Mouse (Mus musculus) liver, embryonic 14.5 days (tissue): ENCODE measurements around the gene Zfp933. TPM values are rescaled to one million over a fixed set of nuclear protein-coding genes. Genes with fewer than 3 reads are reported as not detected.
"Not testable (repeated sequence)": the region's sequence is repeated elsewhere in the genome, so short reads cannot be mapped to it uniquely, and the experiment has no call there.

Experiments used
- ATAC-seq: fragments of 200-750 bp; cut with Nextera tagmentation; 2 replicates; pipeline ENCODE4 v1.8.0; 2017; ENCODE audit warnings: moderate number of reproducible peaks, mild to moderate bottlenecking, moderate library complexity; ENCODE audit not compliant: insufficient read depth
- DNase-seq, 3 experiments: peaks; one replicate each; pipeline ENCODE4 v3.0.0-alpha.2; 2012 to 2013; ENCODE audit warnings: low read depth in 3 of 3, low spot score in 3 of 3
- H3K27ac ChIP-seq: fragments of 300-500 bp; sonication (generic); 2 replicates; pipeline ENCODE4 v1.5.1; 2014; ENCODE audit warnings: moderate library complexity, mild to moderate bottlenecking, control low read depth, inconsistent platforms
- H3K27me3 ChIP-seq: fragments of 300-500 bp; sonication (generic); 2 replicates; pipeline ENCODE4 v1.6.1; 2014; ENCODE audit warnings: mild to moderate bottlenecking, low read length, moderate library complexity; ENCODE audit not compliant: control insufficient read depth, insufficient read depth
- H3K36me3 ChIP-seq: fragments of 300-500 bp; sonication (generic); replicated peaks from 2 replicates; pipeline ENCODE4 v1.6.1; 2014; ENCODE audit warnings: low read depth; ENCODE audit not compliant: control insufficient read depth, insufficient read depth
- H3K4me1 ChIP-seq, 2 experiments: fragments of 200-500 bp in 1 of 2; fragments of 300-500 bp in 1 of 2; sonication (generic) in 1 of 2; replicated peaks; 2 replicates each; pipeline ENCODE4 v1.6.1; 2012 to 2014; ENCODE audit warnings: antibody characterized with exemption in 1 of 2, inconsistent platforms in 1 of 2, low read length in 1 of 2; ENCODE audit not compliant: control insufficient read depth in 2 of 2, insufficient read depth in 2 of 2
- H3K4me2 ChIP-seq: fragments of 300-500 bp; sonication (generic); 2 replicates; pipeline ENCODE4 v1.6.1; 2014; ENCODE audit warnings: low read depth, mild to moderate bottlenecking, control low read depth, moderate library complexity
- H3K4me3 ChIP-seq, 2 experiments: fragments of 200-500 bp in 1 of 2; fragments of 300-500 bp in 1 of 2; sonication (generic) in 1 of 2; 2 replicates each; pipeline ENCODE4 v1.5.1; 2012 to 2014; ENCODE audit warnings: low read depth in 2 of 2, low read length in 2 of 2, mild to moderate bottlenecking in 2 of 2, control low read depth in 1 of 2, inconsistent platforms in 1 of 2, moderate library complexity in 1 of 2; ENCODE audit not compliant: insufficient read depth in 1 of 2
- H3K9ac ChIP-seq: fragments of 300-500 bp; sonication (generic); replicated peaks from 2 replicates; pipeline ENCODE4 v1.6.1; 2014; ENCODE audit warnings: mild to moderate bottlenecking, control low read depth, moderate library complexity
- H3K9me3 ChIP-seq: fragments of 300-500 bp; sonication (generic); 2 replicates; pipeline ENCODE4 v1.6.1; 2016; ENCODE audit warnings: low read length, mixed read lengths; ENCODE audit not compliant: control insufficient read depth
- CTCF ChIP-seq: IDR thresholded peaks from 2 replicates; pipeline ENCODE4 v1.5.1; 2016; ENCODE audit warnings: antibody characterized with exemption, low read depth, control low read depth
- EP300 ChIP-seq: IDR thresholded peaks from 2 replicates; pipeline ENCODE4 v1.6.1; 2016; ENCODE audit warnings: antibody characterized with exemption, low read depth
- whole genome bisulfite sequencing: fragments of 180-500 bp; shearing (Covaris S2); extraction: QIAGEN DNeasy Blood & Tissue Kit; methylation state at CpG from one replicate; pipeline ENCODE4 v1.1.7; 2014; ENCODE audit not compliant: insufficient replicate concordance; 5-methylcytosine and 5-hydroxymethylcytosine counted together
- polyA plus RNA-seq, 2 experiments: library from polyadenylated mRNA; depleted of rRNA in 1 of 2; stranded (reverse) in 1 of 2; unstranded in 1 of 2; fragments of >200 nt; fragmentation: Nextera tagmentation in 1 of 2; extraction: Ambion mirVana in 1 of 2; gene quantifications; 2 replicates each; pipeline versions ENCODE4 v1.2.1 to v1.2.3; 2012 to 2014

Zfp933 gene
- polyA plus RNA-seq, 2 experiments = 1.0 to 1.8 TPM

DNA sequence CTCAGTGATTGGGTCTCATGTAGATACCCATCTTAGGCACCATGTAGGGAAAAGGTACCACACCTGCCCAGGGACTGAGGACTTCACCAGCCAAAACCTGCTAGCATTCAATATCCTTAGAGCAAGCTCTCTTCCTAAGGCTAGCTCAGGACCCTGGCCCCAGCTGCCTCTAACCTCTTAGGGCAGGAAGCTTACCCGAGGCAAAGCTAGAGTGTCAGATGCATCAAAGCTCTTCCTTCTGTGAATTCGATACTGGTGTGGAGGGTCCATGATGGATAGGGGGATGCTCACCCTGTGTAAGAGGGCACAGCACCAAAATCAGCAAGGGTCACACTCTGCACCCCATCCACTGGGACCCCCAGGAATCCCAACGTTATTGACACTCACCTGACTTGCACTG lies 13.9 kb upstream of the Zfp933 start:
- H3K27ac ChIP-seq = no peak overlapping the region
- WGBS = 76% methylated on average over 3 of the region's 3 CpGs

DNA sequence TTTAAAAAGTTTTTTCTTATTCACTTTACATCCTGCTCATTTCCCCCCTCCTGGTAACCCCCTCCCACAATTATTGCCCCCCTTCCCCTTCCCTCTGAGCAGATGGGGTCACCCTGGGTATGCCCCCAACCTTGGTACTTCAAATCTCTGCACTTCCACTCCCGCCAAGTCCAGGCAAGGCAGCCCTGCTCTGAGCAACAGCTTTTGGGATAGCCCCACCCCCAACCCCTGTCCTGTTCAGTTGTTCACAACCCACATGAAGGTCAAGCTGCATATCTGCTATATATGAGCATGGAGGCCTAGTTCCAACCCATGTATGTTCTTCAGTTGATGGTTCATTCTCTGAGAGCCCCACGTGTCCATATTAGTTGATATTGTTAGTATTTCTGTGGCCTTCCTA lies 2.6 kb upstream of the Zfp933 start:
- DNase-seq = no peak
- no peak for TF ChIP-seq CTCF
- TF ChIP-seq EP300 = no peak

More for the DNA sequence above, 13.9 kb upstream of the Zfp933 start:
- Histone ChIP-seq H3K27me3 (no peaks in the 10 kb centered on the region), H3K9me3 (no peaks in the 10 kb centered on the region), H3K4me2 (no peak overlapping the region), H3K4me1 (peaks cover under 1 to 5% of the 10 kb centered on the region in 2 experiments; a peak in 2 of 4 replicates), H3K9ac (no peak overlapping the region), H3K36me3 (peaks cover 11% of the 10 kb centered on the region), H3K4me3 (no peak overlapping the region)
- TF ChIP-seq EP300 (no peak), CTCF (no peak)
- no peak for DNase-seq
- ATAC-seq = no peak

DNA sequence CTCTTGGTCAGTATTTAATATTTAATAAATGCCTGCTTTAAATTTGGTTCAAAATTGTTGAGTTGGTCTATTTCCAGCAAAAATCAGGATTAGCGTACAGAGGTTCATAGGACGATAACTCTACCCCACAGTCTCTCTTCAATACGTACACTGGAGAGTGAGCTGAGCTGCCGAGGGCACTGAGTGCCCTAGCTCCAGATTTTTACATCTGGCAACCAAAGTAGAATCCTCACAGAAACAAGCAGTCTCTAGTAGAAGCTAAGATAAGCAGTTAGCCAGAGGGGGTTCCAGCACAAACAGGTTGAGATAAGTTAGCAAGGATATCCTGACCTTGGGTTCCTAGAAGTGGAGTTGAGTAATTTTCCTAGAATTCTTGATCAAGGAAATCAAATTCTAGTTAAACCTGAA lies 422 bp upstream of the Zfp933 start:
- Histone ChIP-seq H3K36me3 (no peaks in the 10 kb centered on the region), H3K27ac (no peak overlapping the region; the same call in 1 of the 2 replicates), H3K4me2 (peak overlapping the region; percentile 79), H3K9ac (peak overlapping the region; percentile 74), H3K4me1 (peaks cover 11% of the 10 kb centered on the region in 2 experiments), H3K27me3 (no peaks in the 10 kb centered on the region), H3K9me3 (no peaks in the 10 kb centered on the region), H3K4me3 (peak overlapping the region; percentile 81 to 96)
- TF ChIP-seq EP300 (no peak), CTCF (no peak)
- 7% methylated on average over 4 of the region's 4 CpGs for WGBS
- ATAC-seq (peak; percentile 65), DNase-seq (peak in 2 of 3 experiments; percentile 29 to 70)

More for the DNA sequence above, 2.6 kb upstream of the Zfp933 start:
- H3K27ac ChIP-seq = no peak overlapping the region
- no peak overlapping the region for H3K4me3 ChIP-seq
- 71% methylated on average over 2 of the region's 2 CpGs for WGBS
- H3K9me3 ChIP-seq = no peaks in the 10 kb centered on the region
- H3K4me2 ChIP-seq = no peak overlapping the region
- H3K4me1 ChIP-seq = peaks cover 11% of the 10 kb centered on the region in 2 experiments
- no peak for ATAC-seq
- no peaks in the 10 kb centered on the region for H3K36me3 ChIP-seq
- H3K9ac ChIP-seq = no peak overlapping the region
- no peaks in the 10 kb centered on the region for H3K27me3 ChIP-seq

DNA sequence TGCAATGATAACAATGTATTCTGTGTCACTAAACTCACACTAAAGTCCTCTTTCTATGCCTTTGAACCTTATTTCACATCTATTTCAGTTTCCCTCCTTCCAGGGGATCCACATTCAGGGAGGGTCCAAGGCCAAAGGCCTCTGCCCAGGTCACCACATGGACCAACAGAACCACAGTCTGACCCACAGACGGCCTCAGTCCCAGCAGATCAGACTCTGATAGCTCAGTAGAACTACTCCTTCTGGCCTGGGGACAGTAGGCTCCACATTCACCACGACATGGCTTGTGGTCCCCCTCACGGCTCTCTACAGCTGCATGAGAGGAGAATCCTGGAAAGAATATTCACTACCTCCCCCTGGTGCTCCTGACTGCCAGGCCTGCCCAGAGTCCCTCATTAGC lies 5.3 kb downstream of the Zfp933 start:
- WGBS = 72% methylated on average over 3 of the region's 3 CpGs
- TF ChIP-seq EP300 (no peak), CTCF (no peak)
- Histone ChIP-seq H3K36me3 (no peaks in the 10 kb centered on the region; the same call in 1 of the 2 replicates), H3K4me2 (no peak overlapping the region), H3K4me1 (peaks cover 0 to 5% of the 10 kb centered on the region in 2 experiments; a peak in 2 of 4 replicates), H3K9me3 (no peaks in the 10 kb centered on the region), H3K9ac (no peak overlapping the region), H3K27me3 (no peaks in the 10 kb centered on the region), H3K27ac (no peak overlapping the region), H3K4me3 (no peak overlapping the region)
- ATAC-seq (no peak), DNase-seq (no peak)

DNA sequence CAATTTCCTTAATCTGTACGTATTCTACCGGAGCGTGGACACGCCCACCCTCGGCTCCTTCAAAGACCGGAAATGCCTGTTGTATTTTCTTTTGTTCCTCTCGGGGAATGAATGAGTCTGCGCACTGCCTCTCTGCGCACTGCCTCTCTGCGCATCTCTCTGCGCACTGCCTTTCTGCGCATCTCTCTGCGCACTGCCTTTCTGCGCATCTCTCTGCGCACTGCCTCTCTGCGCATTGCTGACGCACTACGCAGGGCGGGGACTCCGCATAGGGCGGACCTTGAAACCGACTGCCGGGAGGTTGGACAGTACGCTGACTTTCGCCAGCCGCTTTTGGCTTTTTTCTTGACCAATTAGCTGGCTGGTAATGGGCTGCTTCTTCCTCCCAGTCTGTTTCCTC lies 8.9 kb downstream of the Zfp933 start:
- not testable (repeated sequence) for H3K4me3 ChIP-seq, H3K36me3 ChIP-seq, H3K27ac ChIP-seq, ATAC-seq, H3K9ac ChIP-seq, DNase-seq, H3K27me3 ChIP-seq, H3K4me2 ChIP-seq, H3K4me1 ChIP-seq, H3K9me3 ChIP-seq
- 94% methylated on average over 9 of the region's 26 CpGs for WGBS
